Comparison of ENCODE assay signal across 8 mouse cellular contexts in genomic region chr9:66069583-66069982, GRCm38 (mm10). TPM values are rescaled to one million over a fixed set of nuclear protein-coding genes. Genes with fewer than 3 reads are reported as not detected.
DNase-seq lines count a peak whose midpoint lies in the region.

TSS of gene Snx22 (minus strand) at chr9:66069719.

- DNase-seq in adrenal gland, adult 18-20 months (ENCODE audit: low spot score in 2 of 2), result peak; percentile 78 to 83
- peak; percentile 87 for DNase-seq in embryo, embryonic 10 days (ENCODE audit: low spot score)
- peak; percentile 81 for DNase-seq in gastrocnemius, postnatal 10 days
- peak; percentile 84 for DNase-seq in induced T-regulatory cell, adult 2 months (ENCODE audit: low read depth)
- DNase-seq in left cerebral cortex, postnatal 36 days (ENCODE audit: low spot score in 2 of 2), result peak; percentile 43 to 56
- DNase-seq in mesoderm, embryonic 11.5 days (ENCODE audit: low read depth, low spot score), result peak; percentile 84
- DNase-seq in right cerebral cortex, postnatal 14 days, result peak; percentile 63
- peak; percentile 84 to 90 for DNase-seq in urinary bladder, postnatal 36 days (ENCODE audit: low spot score in 2 of 2)

- intact Hi-C loops in left cerebral cortex, postnatal 36 days (cut with DNase I), result no loop called here

RNA-seq across cellular contexts. Expression of gene Snx22, which starts in this region (rescaled TPM):
- under 1 TPM; 0.17 to 0.38 TPM for total RNA-seq in adrenal gland, adult 18-20 months (2021)
- total RNA-seq in gastrocnemius, postnatal 10 days (2021), result 1 to 10 TPM in 1 of 2 experiments, under 1 TPM in 1; 0.80 to 1.4 TPM
- total RNA-seq in left cerebral cortex, postnatal 36 days (2021), result 1 to 10 TPM; 3.3 to 4.1 TPM

Comparison
In these comparisons a context has a peak if more than half of its experiments do, and no peak if none do; other contexts are left out.
1. Peak in every context shown above with its lines: DNase-seq.
2. Peak in DNase-seq in adrenal gland, adult 18-20 months; RNA of the gene not detected or under 1 TPM.